Mouse (Mus musculus) spleen, postnatal 36 days (tissue): ENCODE measurements around the gene Ppme1.

Experiments
- DNase-seq, 2 experiments: peaks; one replicate each; pipeline ENCODE4 v3.0.0; 2022; ENCODE audit warnings: low spot score in 2 of 2, mixed read lengths in 1 of 2

Ppme1 gene

GRCm38 (mm10) chr7:100279803-100280202 is 92.3 kb downstream of the Ppme1 start:
- peak in 1 of 2 experiments; percentile 22 for DNase-seq
